Mouse (Mus musculus): ENCODE results near the gene Cnnm2. TPM values are rescaled to one million over a fixed set of nuclear protein-coding genes. Genes with fewer than 3 reads are reported as not detected.

The Cnnm2 gene
- polyA plus RNA-seq, 1 experiment from 2014 or later = 3.9 TPM

DNA sequence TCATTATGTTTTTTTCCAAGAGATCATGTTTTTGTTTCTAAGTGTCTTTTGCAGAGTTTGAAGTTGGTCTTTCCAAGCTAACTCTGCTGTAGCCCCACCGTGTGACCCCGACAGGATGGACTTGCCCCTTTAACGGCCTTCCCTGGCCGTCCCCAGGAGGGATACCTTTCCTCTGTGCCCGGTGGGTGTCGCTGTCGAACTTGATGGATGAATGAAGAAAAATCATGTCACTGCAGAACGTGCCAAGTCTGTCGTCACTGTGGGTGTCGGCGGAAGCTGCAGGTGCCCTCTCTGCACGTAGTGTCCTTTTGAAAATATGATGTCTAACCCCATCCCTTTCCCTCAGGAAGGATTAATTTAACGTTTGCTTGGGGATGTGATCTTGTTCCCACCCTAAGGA is 117.0 kb downstream of the Cnnm2 start:
- H3K27ac ChIP-seq = no peak overlapping the region
- no peak overlapping the region for H3K4me2 ChIP-seq
- H3K27me3 ChIP-seq = no peaks in the 10 kb centered on the region
- ATAC-seq (ENCODE audit: low FRiP score) = no peak
- H3K9ac ChIP-seq = no peak overlapping the region
- H3K9me3 ChIP-seq = no peaks in the 10 kb centered on the region
- peaks cover 15% of the 10 kb centered on the region; the same call in 1 of the 2 replicates for H3K36me3 ChIP-seq (replicated peaks)
- 70% methylated on average over 13 of the region's 13 CpGs for WGBS
- no peak overlapping the region for H3K4me3 ChIP-seq (replicated peaks)
- H3K4me1 ChIP-seq = no peaks in the 10 kb centered on the region

DNA sequence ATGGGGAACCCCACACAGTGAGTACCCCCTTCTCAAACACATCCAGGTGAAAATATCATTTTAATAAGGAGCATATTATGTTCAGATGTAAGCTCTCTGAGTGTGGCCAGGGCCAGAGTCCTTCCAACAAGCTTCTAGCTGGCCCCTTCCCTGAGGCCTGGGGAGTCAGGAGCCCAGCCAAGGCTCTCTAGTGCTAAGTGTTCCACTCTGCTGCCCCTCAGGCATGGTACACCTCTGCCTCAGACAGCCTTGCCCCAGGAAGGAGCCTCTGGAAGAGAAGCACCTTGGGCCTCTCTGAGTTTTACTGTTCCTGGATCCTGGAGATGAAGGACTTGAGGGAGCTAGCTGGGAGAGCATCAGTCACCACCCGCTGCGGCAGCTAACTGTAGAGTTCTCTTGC is 118.5 kb downstream of the Cnnm2 start:
- Histone ChIP-seq H3K9me3 (no peaks in the 10 kb centered on the region), H3K4me2 (no peak overlapping the region), H3K27me3 (no peaks in the 10 kb centered on the region), H3K4me1 (no peaks in the 10 kb centered on the region), H3K4me3 (replicated peaks) (no peak overlapping the region), H3K27ac (no peak overlapping the region), H3K9ac (no peak overlapping the region), H3K36me3 (replicated peaks) (peaks cover 29% of the 10 kb centered on the region)
- WGBS = 99% methylated on average over 2 of the region's 2 CpGs
- no peak for ATAC-seq (ENCODE audit: low FRiP score)

DNA sequence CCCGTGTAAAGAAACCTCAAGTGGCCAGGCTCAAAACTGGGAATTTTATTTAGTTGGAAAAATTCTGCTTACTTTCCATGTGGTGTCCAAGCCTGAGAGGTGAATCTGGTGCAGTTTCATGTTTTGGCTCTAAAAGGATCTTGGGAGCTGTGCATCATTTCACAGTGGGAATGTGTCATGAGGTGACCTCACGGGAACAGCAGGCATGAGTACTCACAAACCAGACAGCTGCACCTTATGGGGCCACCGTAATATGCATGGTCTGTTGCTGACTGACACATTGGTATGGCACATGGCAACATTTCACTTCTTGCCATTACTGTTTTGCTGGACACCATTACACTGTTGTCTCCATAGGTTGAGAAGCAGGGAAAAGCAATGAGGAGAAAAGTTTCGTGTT is 124.0 kb downstream of the Cnnm2 start:
- WGBS = 94% methylated on average over 4 of the region's 4 CpGs
- Histone ChIP-seq H3K4me3 (replicated peaks) (no peak overlapping the region), H3K4me2 (no peak overlapping the region), H3K9ac (no peak overlapping the region), H3K27ac (no peak overlapping the region), H3K36me3 (replicated peaks) (peaks cover 69% of the 10 kb centered on the region), H3K4me1 (no peaks in the 10 kb centered on the region), H3K27me3 (no peaks in the 10 kb centered on the region), H3K9me3 (no peaks in the 10 kb centered on the region)
- ATAC-seq (ENCODE audit: low FRiP score) = no peak

DNA sequence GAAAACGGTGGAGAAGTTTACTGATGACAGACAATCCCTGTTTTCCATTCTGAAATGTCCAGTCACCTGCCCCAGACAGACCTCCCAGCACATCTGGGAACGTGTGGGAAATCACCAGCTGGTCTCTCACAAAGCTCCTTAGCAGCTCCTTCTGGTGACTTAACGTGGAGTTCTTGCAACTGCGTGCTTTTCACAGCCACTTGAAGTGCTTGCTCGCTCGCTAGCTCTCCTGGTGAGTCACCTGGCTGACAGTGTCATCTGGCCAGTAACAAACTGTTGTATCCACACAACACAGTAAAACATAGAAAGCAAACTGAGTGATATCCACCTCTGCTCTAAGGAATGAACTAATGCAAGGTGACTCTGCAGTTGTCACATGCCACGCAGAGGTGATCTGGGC is 125.4 kb downstream of the Cnnm2 start:
- H3K27ac ChIP-seq = no peak overlapping the region
- no peak for ATAC-seq (ENCODE audit: low FRiP score)
- H3K4me1 ChIP-seq = no peaks in the 10 kb centered on the region
- H3K27me3 ChIP-seq = no peaks in the 10 kb centered on the region
- H3K4me2 ChIP-seq = no peak overlapping the region
- no peak overlapping the region for H3K9ac ChIP-seq
- H3K36me3 ChIP-seq (replicated peaks) = peaks cover 80% of the 10 kb centered on the region
- H3K9me3 ChIP-seq = no peaks in the 10 kb centered on the region
- WGBS = 85% methylated on average over 7 of the region's 7 CpGs
- H3K4me3 ChIP-seq (replicated peaks) = no peak overlapping the region

DNA sequence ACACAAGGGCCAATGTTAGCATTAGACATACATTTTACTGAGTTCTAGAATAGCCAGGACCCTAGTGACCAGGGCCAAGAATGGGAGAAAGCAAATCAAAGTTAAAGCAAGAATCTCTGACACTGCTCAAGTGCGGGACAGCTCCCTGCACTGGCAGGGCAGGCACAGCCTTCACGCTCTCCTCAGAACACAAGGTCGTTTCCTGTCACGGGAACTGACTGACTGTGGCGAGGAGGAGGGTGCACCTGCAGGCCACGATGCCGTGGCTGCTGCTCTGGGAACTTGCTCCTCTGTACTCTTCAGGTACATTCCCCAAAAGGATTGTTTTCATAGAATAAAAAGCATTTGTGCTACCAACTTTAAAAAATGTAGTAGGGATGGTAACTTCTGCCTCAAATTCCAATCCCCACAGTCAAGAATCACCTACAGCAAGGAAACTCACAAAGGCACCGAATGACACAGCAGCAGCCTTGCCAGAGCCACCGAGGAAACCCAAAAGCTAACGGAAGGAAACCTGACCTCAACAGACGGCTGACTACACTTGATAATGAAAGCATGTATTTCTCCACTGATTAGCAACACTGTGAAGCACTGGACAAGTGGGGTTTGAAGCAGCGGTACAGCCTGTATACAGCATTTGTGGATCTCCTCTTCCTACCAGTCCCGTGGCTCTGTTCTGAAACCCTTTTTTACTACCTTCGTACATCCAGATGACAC is 126.6 kb downstream of the Cnnm2 start:
- H3K27ac ChIP-seq = no peak overlapping the region
- no peak for ATAC-seq (ENCODE audit: low FRiP score)
- H3K27me3 ChIP-seq = no peaks in the 10 kb centered on the region
- no peak overlapping the region for H3K9ac ChIP-seq
- H3K4me3 ChIP-seq (replicated peaks) = no peak overlapping the region
- H3K9me3 ChIP-seq = no peaks in the 10 kb centered on the region
- H3K4me2 ChIP-seq = no peak overlapping the region
- H3K4me1 ChIP-seq = no peaks in the 10 kb centered on the region
- WGBS = 86% methylated on average over 14 of the region's 14 CpGs
- H3K36me3 ChIP-seq (replicated peaks) = peaks cover 84% of the 10 kb centered on the region

DNA sequence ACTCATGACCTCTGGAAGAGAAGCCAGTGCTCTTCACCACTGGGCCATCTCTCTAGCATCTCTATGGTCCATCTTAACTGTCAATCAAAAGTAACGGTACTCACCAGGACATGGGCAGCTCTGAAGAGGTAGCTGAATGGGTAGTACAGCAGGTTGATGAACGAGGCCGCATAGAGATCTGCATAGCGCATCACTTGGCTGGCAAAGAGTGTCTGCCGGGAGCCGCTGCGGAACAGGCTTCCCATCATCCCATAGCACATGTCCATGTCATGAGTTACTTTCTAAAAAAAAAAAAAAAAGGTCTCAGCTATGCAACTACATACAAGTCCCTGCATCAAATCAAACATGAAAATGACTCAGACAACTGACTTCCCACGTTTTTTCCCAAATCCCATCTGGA is 128.3 kb downstream of the Cnnm2 start:
- no peak for ATAC-seq (ENCODE audit: low FRiP score)
- H3K9ac ChIP-seq = no peak overlapping the region
- no peak overlapping the region for H3K4me2 ChIP-seq
- H3K27ac ChIP-seq = no peak overlapping the region
- peaks cover 70% of the 10 kb centered on the region for H3K36me3 ChIP-seq (replicated peaks)
- H3K4me1 ChIP-seq = no peaks in the 10 kb centered on the region
- H3K4me3 ChIP-seq (replicated peaks) = no peak overlapping the region
- no peaks in the 10 kb centered on the region for H3K9me3 ChIP-seq
- H3K27me3 ChIP-seq = no peaks in the 10 kb centered on the region
- WGBS = 93% methylated on average over 8 of the region's 8 CpGs

DNA sequence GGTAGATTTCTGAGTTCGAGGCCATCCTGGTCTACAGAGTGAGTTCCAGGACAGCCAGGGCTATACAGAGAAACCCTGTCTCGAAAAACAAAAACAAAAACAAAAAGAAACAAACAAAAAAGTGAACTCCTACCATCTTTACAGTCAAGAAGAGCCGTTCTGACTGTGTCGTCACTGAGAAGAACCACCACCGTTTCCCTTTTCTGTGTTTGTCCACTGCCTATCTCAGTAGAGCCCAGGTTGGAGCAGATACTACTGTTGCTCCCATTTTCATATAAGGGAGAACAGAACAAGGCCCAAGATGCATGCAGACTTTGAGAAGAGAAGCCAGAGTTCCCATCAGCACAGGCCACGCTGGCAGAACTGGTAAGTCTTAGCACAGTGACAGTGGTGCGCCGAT is 129.3 kb downstream of the Cnnm2 start:
- Histone ChIP-seq H3K27me3 (no peaks in the 10 kb centered on the region), H3K4me3 (replicated peaks) (no peak overlapping the region), H3K36me3 (replicated peaks) (peaks cover 60% of the 10 kb centered on the region), H3K9me3 (no peaks in the 10 kb centered on the region), H3K4me2 (no peak overlapping the region), H3K4me1 (no peaks in the 10 kb centered on the region), H3K27ac (no peak overlapping the region), H3K9ac (no peak overlapping the region)
- WGBS = 94% methylated on average over 8 of the region's 8 CpGs
- ATAC-seq (ENCODE audit: low FRiP score) = no peak

DNA sequence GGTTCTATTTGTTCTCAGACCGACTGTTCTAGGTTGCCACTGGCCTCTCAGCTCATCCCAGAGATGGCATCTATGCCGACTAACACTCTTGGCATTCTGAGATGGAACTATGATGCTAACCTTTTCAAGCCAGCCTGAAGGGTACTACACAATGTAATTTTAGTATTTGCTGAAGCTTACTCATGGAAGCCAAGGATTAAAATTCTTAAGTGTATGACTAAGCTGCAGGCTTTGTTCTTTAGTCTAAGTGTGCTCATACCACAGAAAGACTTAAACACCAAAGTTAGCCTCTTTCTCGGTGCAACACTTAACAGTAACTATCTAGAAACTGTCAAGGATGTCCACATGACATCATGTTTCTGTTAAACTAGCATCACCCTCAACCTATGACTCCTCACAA is 131.5 kb downstream of the Cnnm2 start:
- H3K4me3 ChIP-seq (replicated peaks) = no peak overlapping the region
- 0 out of 2 replicates have a peak, but pooled peaks cover 4% of the 10 kb centered on the region for H3K9me3 ChIP-seq
- no peak overlapping the region for H3K4me2 ChIP-seq
- H3K36me3 ChIP-seq (replicated peaks) = peaks cover 55% of the 10 kb centered on the region
- no peak overlapping the region for H3K9ac ChIP-seq
- ATAC-seq (ENCODE audit: low FRiP score) = no peak
- H3K27me3 ChIP-seq = no peaks in the 10 kb centered on the region
- 84% methylated on average over 3 of the region's 3 CpGs for WGBS
- no peak overlapping the region for H3K27ac ChIP-seq
- no peaks in the 10 kb centered on the region for H3K4me1 ChIP-seq

DNA sequence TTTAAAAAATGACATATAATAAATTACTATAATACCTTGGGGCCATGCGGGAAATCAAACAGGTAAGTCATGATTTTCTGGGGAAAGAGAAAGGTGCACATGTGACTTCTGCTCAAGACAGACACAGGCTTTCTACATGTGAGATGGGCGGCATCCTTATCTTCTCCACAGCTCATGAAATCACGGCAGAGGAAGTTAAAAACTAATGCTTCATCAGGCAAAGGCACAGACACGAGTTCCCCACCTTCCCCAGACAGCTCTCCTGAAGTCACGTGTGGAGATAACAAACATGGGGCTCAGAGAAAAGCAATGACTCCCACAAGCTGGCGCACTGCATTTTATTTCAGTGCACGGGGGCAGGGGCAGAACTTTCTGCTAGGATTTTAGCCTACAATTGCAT is 132.1 kb downstream of the Cnnm2 start:
- no peak overlapping the region for H3K9ac ChIP-seq
- 0 out of 2 replicates have a peak, but pooled peaks cover 4% of the 10 kb centered on the region for H3K9me3 ChIP-seq
- no peaks in the 10 kb centered on the region for H3K27me3 ChIP-seq
- peaks cover 56% of the 10 kb centered on the region for H3K36me3 ChIP-seq (replicated peaks)
- no peaks in the 10 kb centered on the region for H3K4me1 ChIP-seq
- ATAC-seq (ENCODE audit: low FRiP score) = no peak
- no peak overlapping the region for H3K4me2 ChIP-seq
- no peak overlapping the region for H3K4me3 ChIP-seq (replicated peaks)
- 92% methylated on average over 7 of the region's 7 CpGs for WGBS
- H3K27ac ChIP-seq = no peak overlapping the region

DNA sequence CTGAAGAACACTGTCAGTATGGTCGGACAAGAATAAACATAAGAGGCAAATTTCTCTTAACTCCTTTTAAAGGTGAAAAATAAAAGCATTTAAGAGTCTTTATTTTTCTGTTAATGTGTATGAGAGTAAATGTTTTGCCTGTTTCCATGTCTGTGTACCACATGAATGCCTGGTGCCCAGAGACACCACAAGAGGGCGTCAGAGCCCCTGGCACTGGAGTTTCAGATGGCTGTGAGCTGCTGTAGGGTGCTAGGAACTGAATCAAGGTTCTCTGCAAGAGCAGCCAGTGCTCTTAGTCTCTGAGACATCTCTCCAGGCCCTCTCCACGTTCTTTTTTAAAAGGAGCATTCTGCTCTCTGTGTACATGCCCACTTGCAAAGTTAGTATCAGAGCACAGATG is 135.7 kb downstream of the Cnnm2 start:
- ATAC-seq (ENCODE audit: low FRiP score) = no peak
- Histone ChIP-seq H3K27me3 (no peaks in the 10 kb centered on the region), H3K36me3 (replicated peaks) (peaks cover 28% of the 10 kb centered on the region), H3K9ac (no peak overlapping the region), H3K4me2 (no peak overlapping the region), H3K9me3 (0 out of 2 replicates have a peak, but pooled peaks cover 4% of the 10 kb centered on the region), H3K27ac (no peak overlapping the region), H3K4me1 (no peaks in the 10 kb centered on the region), H3K4me3 (replicated peaks) (no peak overlapping the region)
- WGBS = 83% methylated on average over 3 of the region's 3 CpGs

DNA sequence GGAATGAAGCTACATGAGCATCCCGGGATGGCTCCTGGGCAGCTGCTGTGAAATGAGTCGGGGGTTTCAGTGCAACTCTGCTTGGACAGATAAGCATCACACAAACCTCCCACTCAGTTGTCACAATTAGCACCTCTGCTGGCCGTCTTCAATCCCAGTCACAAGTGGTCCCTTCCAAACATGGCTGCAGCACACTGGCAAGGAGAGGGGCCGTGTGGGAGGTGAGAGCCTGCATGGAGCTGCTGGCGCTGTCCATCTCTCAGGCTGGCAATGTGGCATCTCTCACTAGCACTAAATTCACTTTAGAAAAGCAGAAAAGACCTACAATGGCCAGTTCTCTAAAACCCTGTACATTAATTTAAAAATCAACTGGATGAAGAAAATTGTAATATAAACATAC is 136.8 kb downstream of the Cnnm2 start:
- whole genome bisulfite sequencing = 93% methylated on average over 5 of the region's 5 CpGs

DNA sequence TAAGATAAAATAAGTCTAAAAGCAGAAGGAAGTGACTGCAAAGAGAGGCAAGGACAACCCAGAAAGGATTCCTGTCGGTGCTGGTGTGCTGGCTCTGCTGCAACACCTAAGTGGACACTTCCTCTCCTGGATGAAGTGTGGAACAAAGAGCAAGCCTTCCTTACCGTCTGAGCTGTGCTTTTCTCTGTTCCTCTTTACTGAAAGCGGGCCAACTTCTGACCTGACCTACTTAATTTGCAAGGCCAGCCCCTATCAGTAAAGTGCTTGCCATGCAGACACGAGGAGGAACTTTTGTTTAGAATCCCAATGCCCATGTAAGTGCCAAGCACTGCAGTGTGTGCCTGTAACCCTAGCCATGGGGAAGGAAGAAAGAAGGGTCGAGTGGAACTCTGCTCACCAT is 137.9 kb downstream of the Cnnm2 start:
- 0 out of 2 replicates have a peak, but pooled peaks cover 4% of the 10 kb centered on the region for H3K9me3 ChIP-seq
- no peak overlapping the region for H3K27ac ChIP-seq

More for the DNA sequence above, 136.8 kb downstream of the Cnnm2 start:
- no peaks in the 10 kb centered on the region for H3K4me1 ChIP-seq
- ATAC-seq (ENCODE audit: low FRiP score) = no peak
- no peak overlapping the region for H3K4me3 ChIP-seq (replicated peaks)
- no peak overlapping the region for H3K4me2 ChIP-seq
- no peak overlapping the region for H3K9ac ChIP-seq
- no peak overlapping the region for H3K27ac ChIP-seq
- 0 out of 2 replicates have a peak, but pooled peaks cover 4% of the 10 kb centered on the region for H3K9me3 ChIP-seq
- no peaks in the 10 kb centered on the region for H3K27me3 ChIP-seq
- H3K36me3 ChIP-seq (replicated peaks) = peaks cover 21% of the 10 kb centered on the region

DNA sequence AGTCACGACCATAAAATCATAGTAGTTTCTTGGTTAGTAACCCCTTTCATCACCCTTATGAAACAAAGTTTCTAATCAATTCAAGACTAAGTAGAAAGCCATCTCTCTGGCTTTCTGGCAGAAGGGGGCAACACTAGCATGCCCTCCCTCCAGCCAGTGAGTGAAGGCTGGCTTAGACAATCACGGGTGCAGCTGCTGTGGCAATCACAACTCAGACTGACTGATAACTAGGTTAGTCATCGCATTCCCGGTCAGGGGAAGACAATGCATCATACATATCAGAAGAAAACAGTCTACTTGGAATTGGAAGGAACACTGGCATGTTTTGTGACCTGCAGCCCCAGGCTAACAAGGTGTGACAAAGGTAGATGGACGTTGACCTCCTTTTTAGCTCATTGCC is 138.5 kb downstream of the Cnnm2 start:
- WGBS = 82% methylated on average over 5 of the region's 5 CpGs
- H3K4me3 ChIP-seq (replicated peaks) = no peak overlapping the region
- no peak for ATAC-seq (ENCODE audit: low FRiP score)

More for the DNA sequence above, 137.9 kb downstream of the Cnnm2 start:
- Histone ChIP-seq H3K36me3 (replicated peaks) (peaks cover 21% of the 10 kb centered on the region), H3K4me1 (no peaks in the 10 kb centered on the region), H3K9ac (no peak overlapping the region), H3K4me2 (no peak overlapping the region), H3K4me3 (replicated peaks) (no peak overlapping the region), H3K27me3 (no peaks in the 10 kb centered on the region)
- ATAC-seq (ENCODE audit: low FRiP score) = no peak
- 65% methylated on average over 5 of the region's 5 CpGs for WGBS

More for the DNA sequence above, 138.5 kb downstream of the Cnnm2 start:
- no peaks in the 10 kb centered on the region for H3K4me1 ChIP-seq
- H3K9me3 ChIP-seq = 0 out of 2 replicates have a peak, but pooled peaks cover 4% of the 10 kb centered on the region
- H3K36me3 ChIP-seq (replicated peaks) = peaks cover 21% of the 10 kb centered on the region
- no peak overlapping the region for H3K4me2 ChIP-seq
- no peaks in the 10 kb centered on the region for H3K27me3 ChIP-seq
- H3K27ac ChIP-seq = no peak overlapping the region
- no peak overlapping the region for H3K9ac ChIP-seq

Data from forebrain, embryonic 12.5 days (tissue).